Mouse (Mus musculus): ENCODE measurements around the gene Xcl1. TPM values are rescaled to one million over a fixed set of nuclear protein-coding genes. Genes with fewer than 3 reads are reported as not detected.

Gene Xcl1
- polyA plus RNA-seq, 1 experiment from 2014 or later: not detected

- no peaks in the 10 kb centered on the region for H3K36me3 ChIP-seq (ENCODE audit: insufficient read depth, low read length)
- no peak overlapping the region for H3K27ac ChIP-seq
These were observed 5.3 kb downstream of the Xcl1 start for GRCm38 (mm10) chr1:164930006-164930405.

GRCm38 (mm10) chr1:164926534-164927160 lies 8.7 kb downstream of the Xcl1 start:
- Histone ChIP-seq H3K27me3 (ENCODE audit: insufficient read depth, low read length) (no peaks in the 10 kb centered on the region), H3K4me3 (replicated peaks; ENCODE audit: low read depth, low read length) (no peak overlapping the region), H3K4me1 (replicated peaks; ENCODE audit: insufficient read depth, low read length) (no peaks in the 10 kb centered on the region), H3K9ac (ENCODE audit: low read depth, low read length) (no peak overlapping the region), H3K4me2 (ENCODE audit: low read length) (no peak overlapping the region), H3K27ac (no peak overlapping the region), H3K36me3 (ENCODE audit: insufficient read depth, low read length) (no peaks in the 10 kb centered on the region), H3K9me3 (replicated peaks; ENCODE audit: low read length) (no peaks in the 10 kb centered on the region)
- ATAC-seq (replicated peaks; ENCODE audit: low FRiP score, low read depth) (no peak), DNase-seq (ENCODE audit: low spot score) (no peak)
- WGBS: 78% methylated on average over 3 of the region's 3 CpGs
- no peak for TF ChIP-seq CTCF (IDR thresholded peaks at IDR 0.05; ENCODE audit: low read depth)

More at GRCm38 (mm10) chr1:164930006-164930405, 5.3 kb downstream of the Xcl1 start:
- Histone ChIP-seq H3K4me3 (replicated peaks; ENCODE audit: low read depth, low read length) (no peak overlapping the region), H3K9me3 (replicated peaks; ENCODE audit: low read length) (no peaks in the 10 kb centered on the region), H3K4me2 (ENCODE audit: low read length) (no peak overlapping the region), H3K4me1 (replicated peaks; ENCODE audit: insufficient read depth, low read length) (no peaks in the 10 kb centered on the region), H3K27me3 (ENCODE audit: insufficient read depth, low read length) (no peaks in the 10 kb centered on the region), H3K9ac (ENCODE audit: low read depth, low read length) (no peak overlapping the region)
- no peak for TF ChIP-seq CTCF (IDR thresholded peaks at IDR 0.05; ENCODE audit: low read depth)
- DNase-seq (ENCODE audit: low spot score) (peak; percentile 51), ATAC-seq (replicated peaks; ENCODE audit: low FRiP score, low read depth) (no peak)
- 46% methylated on average over 3 of the region's 3 CpGs for WGBS

GRCm38 (mm10) chr1:164905047-164905446 lies 30.3 kb downstream of the Xcl1 start:
- 52% methylated on average over 4 of the region's 4 CpGs for WGBS
- TF ChIP-seq CTCF (IDR thresholded peaks at IDR 0.05; ENCODE audit: low read depth): peak; percentile 85

GRCm38 (mm10) chr1:164900696-164901095 lies 34.6 kb downstream of the Xcl1 start:
- Histone ChIP-seq H3K27me3 (ENCODE audit: insufficient read depth, low read length) (no peaks in the 10 kb centered on the region), H3K27ac (no peak overlapping the region), H3K36me3 (ENCODE audit: insufficient read depth, low read length) (no peaks in the 10 kb centered on the region), H3K4me3 (replicated peaks; ENCODE audit: low read depth, low read length) (no peak overlapping the region), H3K9ac (ENCODE audit: low read depth, low read length) (no peak overlapping the region), H3K4me2 (ENCODE audit: low read length) (no peak overlapping the region), H3K9me3 (replicated peaks; ENCODE audit: low read length) (no peaks in the 10 kb centered on the region), H3K4me1 (replicated peaks; ENCODE audit: insufficient read depth, low read length) (no peaks in the 10 kb centered on the region; the same call in 1 of the 2 replicates)
- DNase-seq (ENCODE audit: low spot score) (no peak), ATAC-seq (replicated peaks; ENCODE audit: low FRiP score, low read depth) (no peak)
- 84% methylated on average over 6 of the region's 6 CpGs for WGBS
- no peak for TF ChIP-seq CTCF (IDR thresholded peaks at IDR 0.05; ENCODE audit: low read depth)

More at GRCm38 (mm10) chr1:164905047-164905446, 30.3 kb downstream of the Xcl1 start:
- no peaks in the 10 kb centered on the region for H3K36me3 ChIP-seq (ENCODE audit: insufficient read depth, low read length)
- H3K4me2 ChIP-seq (ENCODE audit: low read length): no peak overlapping the region
- H3K27ac ChIP-seq: no peak overlapping the region
- H3K4me1 ChIP-seq (replicated peaks; ENCODE audit: insufficient read depth, low read length): no peaks in the 10 kb centered on the region
- no peaks in the 10 kb centered on the region for H3K27me3 ChIP-seq (ENCODE audit: insufficient read depth, low read length)
- H3K9ac ChIP-seq (ENCODE audit: low read depth, low read length): no peak overlapping the region
- H3K9me3 ChIP-seq (replicated peaks; ENCODE audit: low read length): no peaks in the 10 kb centered on the region
- DNase-seq (ENCODE audit: low spot score) (peak; percentile 77), ATAC-seq (replicated peaks; ENCODE audit: low FRiP score, low read depth) (peak; percentile 84)
- H3K4me3 ChIP-seq (replicated peaks; ENCODE audit: low read depth, low read length): no peak overlapping the region

GRCm38 (mm10) chr1:164900226-164900625 lies 35.1 kb downstream of the Xcl1 start:
- H3K27me3 ChIP-seq (ENCODE audit: insufficient read depth, low read length): no peaks in the 10 kb centered on the region
- no peaks in the 10 kb centered on the region; the same call in 1 of the 2 replicates for H3K4me1 ChIP-seq (replicated peaks; ENCODE audit: insufficient read depth, low read length)
- H3K4me2 ChIP-seq (ENCODE audit: low read length): no peak overlapping the region
- 66% methylated on average over 2 of the region's 2 CpGs for WGBS
- H3K27ac ChIP-seq: peak overlapping the region; percentile 84; the same call in 1 of the 2 replicates
- H3K4me3 ChIP-seq (replicated peaks; ENCODE audit: low read depth, low read length): no peak overlapping the region
- H3K9me3 ChIP-seq (replicated peaks; ENCODE audit: low read length): no peaks in the 10 kb centered on the region
- TF ChIP-seq CTCF (IDR thresholded peaks at IDR 0.05; ENCODE audit: low read depth): no peak
- no peak for ATAC-seq (replicated peaks; ENCODE audit: low FRiP score, low read depth)
- H3K9ac ChIP-seq (ENCODE audit: low read depth, low read length): no peak overlapping the region
- H3K36me3 ChIP-seq (ENCODE audit: insufficient read depth, low read length): no peaks in the 10 kb centered on the region
- no peak for DNase-seq (ENCODE audit: low spot score)

GRCm38 (mm10) chr1:164899506-164899905 lies 35.8 kb downstream of the Xcl1 start:
- Histone ChIP-seq H3K4me3 (replicated peaks; ENCODE audit: low read depth, low read length) (peak overlapping the region; percentile 49), H3K4me2 (ENCODE audit: low read length) (peak overlapping the region; percentile 88), H3K36me3 (ENCODE audit: insufficient read depth, low read length) (no peaks in the 10 kb centered on the region), H3K9ac (ENCODE audit: low read depth, low read length) (no peak overlapping the region), H3K9me3 (replicated peaks; ENCODE audit: low read length) (no peaks in the 10 kb centered on the region), H3K27ac (peak overlapping the region; percentile 84), H3K4me1 (replicated peaks; ENCODE audit: insufficient read depth, low read length) (no peaks in the 10 kb centered on the region; the same call in 1 of the 2 replicates), H3K27me3 (ENCODE audit: insufficient read depth, low read length) (no peaks in the 10 kb centered on the region)
- 16% methylated on average over 7 of the region's 7 CpGs for WGBS
- ATAC-seq (replicated peaks; ENCODE audit: low FRiP score, low read depth): peak; percentile 76
- peak; percentile 56 for DNase-seq (ENCODE audit: low spot score)
- no peak for TF ChIP-seq CTCF (IDR thresholded peaks at IDR 0.05; ENCODE audit: low read depth)

Data from kidney, postnatal 0 days (tissue).